Mouse (Mus musculus): ENCODE data around the gene Tsfm. TPM values are rescaled to one million over a fixed set of nuclear protein-coding genes. Genes with fewer than 3 reads are reported as not detected.
A peak's percentile ranks its signal among the peaks of the same experiment; 100 is the strongest.
"Not testable (repeated sequence)": the region's sequence is repeated elsewhere in the genome, so short reads cannot be mapped to it uniquely, and the experiment has no call there.

Gene Tsfm
- polyA plus RNA-seq, 1 experiment from 2014 or later, result 65.4 TPM

DNA sequence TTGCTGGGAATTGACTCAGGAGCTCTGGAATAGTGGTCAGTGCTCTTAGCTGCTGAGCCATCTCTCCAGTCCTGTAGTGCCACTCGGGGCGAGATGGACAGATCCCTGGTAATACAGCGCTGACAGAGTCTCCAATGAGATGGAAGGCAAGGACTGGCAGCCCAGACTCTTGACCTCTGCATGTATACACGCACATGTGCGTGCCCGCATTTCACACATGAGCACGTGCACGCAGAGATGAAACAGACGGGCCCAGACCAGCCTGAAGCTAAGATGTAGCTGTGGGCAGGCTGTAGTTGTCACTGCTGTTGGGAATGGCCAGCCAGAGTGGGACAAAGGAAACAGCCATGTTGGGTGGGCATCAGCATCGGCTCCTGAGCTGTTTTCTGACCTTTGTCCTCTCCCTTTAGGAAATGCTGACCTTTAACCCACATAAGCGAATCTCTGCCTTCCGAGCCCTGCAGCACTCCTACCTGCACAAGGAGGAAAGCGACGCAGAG, 35.9 kb upstream of the Tsfm start:
- ATAC-seq (no peak), DNase-seq (ENCODE audit: low spot score) (no peak)
- Histone ChIP-seq H3K9me3 (replicated peaks; ENCODE audit: control insufficient read depth, low read length) (no peaks in the 10 kb centered on the region), H3K4me1 (ENCODE audit: control insufficient read depth, insufficient read depth, low read length) (peaks cover 28% of the 10 kb centered on the region), H3K27me3 (replicated peaks; ENCODE audit: control insufficient read depth, insufficient read depth, low read length) (no peaks in the 10 kb centered on the region), H3K9ac (ENCODE audit: low read length) (no peak overlapping the region), H3K36me3 (ENCODE audit: control insufficient read depth, insufficient read depth, low read length) (peaks cover 44% of the 10 kb centered on the region), H3K4me2 (ENCODE audit: low read length) (no peak overlapping the region), H3K4me3 (ENCODE audit: low read depth, low read length) (no peak overlapping the region), H3K27ac (ENCODE audit: low read depth, low read length) (no peak overlapping the region)
- whole genome bisulfite sequencing, result 92% methylated on average over 14 of the region's 14 CpGs

DNA sequence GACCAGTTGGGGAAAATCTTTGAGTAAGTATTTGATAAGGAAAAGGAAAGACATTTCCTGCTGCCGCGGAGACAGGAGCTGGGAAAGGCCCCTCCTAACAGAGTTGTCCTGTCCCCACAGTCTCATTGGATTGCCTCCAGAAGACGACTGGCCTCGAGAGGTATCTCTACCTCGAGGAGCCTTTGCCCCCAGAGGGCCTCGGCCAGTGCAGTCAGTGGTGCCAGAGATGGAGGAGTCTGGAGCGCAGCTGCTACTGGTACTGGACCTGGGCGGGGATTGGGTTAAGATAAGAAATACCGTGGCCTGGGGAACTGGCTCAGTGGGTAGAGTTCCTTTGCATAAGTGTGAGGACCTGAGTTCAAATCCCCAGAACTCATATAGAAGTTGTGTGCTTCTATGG, 35.3 kb upstream of the Tsfm start:
- Histone ChIP-seq H3K36me3 (ENCODE audit: control insufficient read depth, insufficient read depth, low read length) (peaks cover 44% of the 10 kb centered on the region), H3K27me3 (replicated peaks; ENCODE audit: control insufficient read depth, insufficient read depth, low read length) (no peaks in the 10 kb centered on the region), H3K9ac (ENCODE audit: low read length) (no peak overlapping the region), H3K4me2 (ENCODE audit: low read length) (no peak overlapping the region), H3K4me1 (ENCODE audit: control insufficient read depth, insufficient read depth, low read length) (peaks cover 28% of the 10 kb centered on the region), H3K4me3 (ENCODE audit: low read depth, low read length) (no peak overlapping the region), H3K9me3 (replicated peaks; ENCODE audit: control insufficient read depth, low read length) (no peaks in the 10 kb centered on the region), H3K27ac (ENCODE audit: low read depth, low read length) (no peak overlapping the region)
- DNase-seq (ENCODE audit: low spot score), result no peak
- ATAC-seq, result no peak
- WGBS, result 91% methylated on average over 9 of the region's 9 CpGs

GRCm38 (mm10) chr10:127063913-127064870, 33.6 kb upstream of the Tsfm start:
- H3K27ac ChIP-seq (ENCODE audit: low read depth, low read length), result peak overlapping the region; percentile 85
- H3K27me3 ChIP-seq (replicated peaks; ENCODE audit: control insufficient read depth, insufficient read depth, low read length), result no peaks in the 10 kb centered on the region
- ATAC-seq (peak; percentile 5), DNase-seq (ENCODE audit: low spot score) (peak; percentile 45)
- 13% methylated on average over 37 of the region's 37 CpGs for WGBS
- H3K4me1 ChIP-seq (ENCODE audit: control insufficient read depth, insufficient read depth, low read length), result peaks cover 29% of the 10 kb centered on the region
- H3K4me3 ChIP-seq (ENCODE audit: low read depth, low read length), result peak overlapping the region; percentile 67
- H3K9me3 ChIP-seq (replicated peaks; ENCODE audit: control insufficient read depth, low read length), result no peaks in the 10 kb centered on the region
- peak overlapping the region; percentile 94 for H3K4me2 ChIP-seq (ENCODE audit: low read length)
- peaks cover 44% of the 10 kb centered on the region for H3K36me3 ChIP-seq (ENCODE audit: control insufficient read depth, insufficient read depth, low read length)
- H3K9ac ChIP-seq (ENCODE audit: low read length), result peak overlapping the region; percentile 93

DNA sequence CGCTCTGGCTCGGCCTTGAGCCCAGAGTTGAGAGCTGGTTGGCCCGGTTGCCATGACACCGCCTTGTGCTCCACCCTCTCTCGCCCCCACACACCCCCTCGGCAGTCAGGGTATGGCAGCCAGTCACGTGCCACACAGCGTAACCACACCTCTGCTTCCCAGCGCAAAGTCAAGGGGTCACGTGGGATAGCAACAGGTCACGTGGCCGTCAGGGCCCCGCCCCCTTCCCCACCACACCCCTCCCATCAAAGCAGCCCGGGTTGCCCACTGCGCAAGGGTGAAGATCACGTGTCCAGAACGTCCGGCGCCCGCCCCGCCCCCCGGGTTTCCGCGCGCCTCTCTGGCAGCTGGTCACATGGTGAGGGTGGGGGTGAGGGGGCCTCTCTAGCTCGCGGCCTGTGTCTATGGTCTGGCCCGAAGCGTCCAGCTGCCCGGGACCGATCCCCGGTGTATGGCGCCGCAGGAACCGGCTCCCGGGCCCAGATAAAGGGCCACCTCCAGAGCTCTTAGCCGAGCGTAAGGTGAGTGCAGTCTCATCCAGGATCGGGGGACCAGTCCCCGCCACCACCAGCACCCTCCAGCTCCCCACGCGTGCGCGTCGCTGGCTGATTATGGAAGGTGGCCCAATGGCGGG, 32.7 kb upstream of the Tsfm start, which contains the start of gene Cdk4:
TSS of gene Cdk4 (plus strand) at position 296 of the 634 bp plus-strand sequence.
- under 1% methylated on average over 43 of the region's 46 CpGs for WGBS
- H3K4me2 ChIP-seq (ENCODE audit: low read length), result peak within 1 kb of the TSS; percentile 94
- peak within 1 kb of the TSS; percentile 67 for H3K4me3 ChIP-seq (ENCODE audit: low read depth, low read length)
- peak; percentile 99 for DNase-seq (ENCODE audit: low spot score)
- H3K9ac ChIP-seq (ENCODE audit: low read length), result peak within 1 kb of the TSS; percentile 93
- H3K4me1 ChIP-seq (ENCODE audit: control insufficient read depth, insufficient read depth, low read length), result peaks cover 26% of the 10 kb centered on the region
- H3K9me3 ChIP-seq (replicated peaks; ENCODE audit: control insufficient read depth, low read length), result no peaks in the 10 kb centered on the region
- H3K36me3 ChIP-seq (ENCODE audit: control insufficient read depth, insufficient read depth, low read length), result peaks cover 40% of the 10 kb centered on the region
- peak; percentile 89 for ATAC-seq
- H3K27ac ChIP-seq (ENCODE audit: low read depth, low read length), result peak within 1 kb of the TSS; percentile 85
- H3K27me3 ChIP-seq (replicated peaks; ENCODE audit: control insufficient read depth, insufficient read depth, low read length), result no peaks in the 10 kb centered on the region

DNA sequence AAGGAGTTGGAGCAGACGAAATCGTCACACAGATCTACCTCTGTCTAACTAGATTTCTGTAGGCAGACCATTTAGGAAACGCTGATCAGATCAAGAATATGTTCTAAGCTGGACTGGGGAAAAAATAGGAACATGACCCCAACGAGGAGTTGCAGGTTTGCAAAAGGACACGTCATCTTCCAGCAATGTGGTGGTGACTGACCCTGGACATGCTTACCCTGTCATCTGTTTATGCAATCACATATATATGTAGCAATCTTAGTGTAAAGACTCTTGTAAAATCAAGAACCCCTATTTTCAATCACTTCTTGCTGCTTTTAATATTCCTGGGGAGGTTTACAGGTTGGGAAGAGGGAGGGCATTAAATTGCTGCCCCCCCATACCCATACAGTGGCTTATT, 31.9 kb upstream of the Tsfm start:
- H3K27ac ChIP-seq (ENCODE audit: low read depth, low read length), result peak overlapping the region; percentile 79; the same call in 1 of the 2 replicates
- WGBS, result 78% methylated on average over 5 of the region's 5 CpGs
- H3K9ac ChIP-seq (ENCODE audit: low read length), result no peak overlapping the region
- ATAC-seq, result no peak
- H3K4me1 ChIP-seq (ENCODE audit: control insufficient read depth, insufficient read depth, low read length), result peaks cover 26% of the 10 kb centered on the region
- no peak overlapping the region for H3K4me3 ChIP-seq (ENCODE audit: low read depth, low read length)
- no peak for DNase-seq (ENCODE audit: low spot score)
- H3K36me3 ChIP-seq (ENCODE audit: control insufficient read depth, insufficient read depth, low read length), result peaks cover 33% of the 10 kb centered on the region
- H3K27me3 ChIP-seq (replicated peaks; ENCODE audit: control insufficient read depth, insufficient read depth, low read length), result no peaks in the 10 kb centered on the region
- H3K9me3 ChIP-seq (replicated peaks; ENCODE audit: control insufficient read depth, low read length), result no peaks in the 10 kb centered on the region
- H3K4me2 ChIP-seq (ENCODE audit: low read length), result peak overlapping the region; percentile 51

DNA sequence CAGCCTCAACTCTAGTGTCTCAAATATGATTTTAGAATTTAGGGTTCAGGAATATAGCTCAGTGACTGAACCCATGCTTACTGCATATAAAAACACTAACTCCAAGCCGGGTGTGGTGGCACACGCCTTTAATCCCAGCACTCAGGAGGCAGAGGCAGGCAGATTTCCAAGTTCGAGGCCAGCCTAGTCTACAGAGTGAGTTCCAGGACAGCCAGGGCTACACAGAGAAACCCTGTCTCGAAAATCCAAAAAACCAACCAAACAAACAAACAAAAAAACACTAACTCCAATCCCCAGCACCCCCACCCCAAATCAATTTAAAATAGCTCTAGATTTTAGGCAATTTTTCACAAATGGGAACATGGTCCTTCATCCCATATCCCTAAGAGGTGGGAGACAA, 31.5 kb upstream of the Tsfm start:
- H3K4me3 ChIP-seq (ENCODE audit: low read depth, low read length); H3K27ac ChIP-seq (ENCODE audit: low read depth, low read length); H3K9me3 ChIP-seq (replicated peaks; ENCODE audit: control insufficient read depth, low read length); H3K27me3 ChIP-seq (replicated peaks; ENCODE audit: control insufficient read depth, insufficient read depth, low read length); H3K4me2 ChIP-seq (ENCODE audit: low read length); DNase-seq (ENCODE audit: low spot score); ATAC-seq; H3K9ac ChIP-seq (ENCODE audit: low read length): not testable (repeated sequence)
- Histone ChIP-seq H3K36me3 (ENCODE audit: control insufficient read depth, insufficient read depth, low read length) (peaks cover 33% of the 10 kb centered on the region), H3K4me1 (ENCODE audit: control insufficient read depth, insufficient read depth, low read length) (peaks cover 26% of the 10 kb centered on the region)
- 85% methylated on average over 4 of the region's 4 CpGs for WGBS

- peaks cover 26% of the 10 kb centered on the region for H3K4me1 ChIP-seq (ENCODE audit: control insufficient read depth, insufficient read depth, low read length)
- ATAC-seq, result no peak
- peak overlapping the region; percentile 97; the same call in 1 of the 2 replicates for H3K9ac ChIP-seq (ENCODE audit: low read length)
- H3K27ac ChIP-seq (ENCODE audit: low read depth, low read length), result peak overlapping the region; percentile 95
- no peak for DNase-seq (ENCODE audit: low spot score)
- WGBS, result 71% methylated on average over 2 of the region's 2 CpGs
- no peaks in the 10 kb centered on the region for H3K9me3 ChIP-seq (replicated peaks; ENCODE audit: control insufficient read depth, low read length)
- peak overlapping the region; percentile 87 for H3K4me2 ChIP-seq (ENCODE audit: low read length)
- H3K27me3 ChIP-seq (replicated peaks; ENCODE audit: control insufficient read depth, insufficient read depth, low read length), result no peaks in the 10 kb centered on the region
- H3K36me3 ChIP-seq (ENCODE audit: control insufficient read depth, insufficient read depth, low read length), result peaks cover 33% of the 10 kb centered on the region
- 0 out of 2 replicates have a peak overlapping the region, but pooled peaks have one; percentile 89 for H3K4me3 ChIP-seq (ENCODE audit: low read depth, low read length)
These were observed 30.9 kb upstream of the Tsfm start for GRCm38 (mm10) chr10:127061513-127061912.

DNA sequence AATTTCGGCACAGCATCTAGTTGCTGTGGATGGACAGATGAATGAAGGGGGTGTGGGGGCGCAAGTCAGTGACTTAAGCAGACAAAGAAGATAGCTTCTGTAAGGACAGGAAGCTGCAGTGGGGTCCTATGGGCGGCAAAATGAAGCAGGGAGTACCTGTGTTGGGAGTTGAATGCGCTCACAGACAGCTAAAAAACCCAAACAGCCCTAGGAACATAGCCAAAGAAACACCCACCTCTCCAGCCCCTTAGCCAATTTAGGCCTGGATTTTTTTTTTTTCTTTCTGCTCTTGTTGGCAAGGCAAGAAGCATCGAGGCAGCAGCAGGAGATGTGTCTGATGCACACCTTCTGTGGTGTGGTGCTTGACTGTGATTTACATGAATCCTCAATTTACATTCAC, 30.4 kb upstream of the Tsfm start:
- H3K9me3 ChIP-seq (replicated peaks; ENCODE audit: control insufficient read depth, low read length), result no peaks in the 10 kb centered on the region
- no peaks in the 10 kb centered on the region for H3K27me3 ChIP-seq (replicated peaks; ENCODE audit: control insufficient read depth, insufficient read depth, low read length)
- peaks cover 26% of the 10 kb centered on the region for H3K4me1 ChIP-seq (ENCODE audit: control insufficient read depth, insufficient read depth, low read length)
- DNase-seq (ENCODE audit: low spot score) (peak; percentile 49), ATAC-seq (no peak)
- H3K9ac ChIP-seq (ENCODE audit: low read length), result peak overlapping the region; percentile 97
- H3K27ac ChIP-seq (ENCODE audit: low read depth, low read length), result peak overlapping the region; percentile 95
- peak overlapping the region; percentile 87 for H3K4me2 ChIP-seq (ENCODE audit: low read length)
- H3K4me3 ChIP-seq (ENCODE audit: low read depth, low read length), result peak overlapping the region; percentile 89
- H3K36me3 ChIP-seq (ENCODE audit: control insufficient read depth, insufficient read depth, low read length), result peaks cover 33% of the 10 kb centered on the region
- WGBS, result 10% methylated on average over 5 of the region's 5 CpGs
